Mouse (Mus musculus) kidney, adult 8-10 months (tissue): ENCODE measurements around the gene Sccpdh.
"Not testable (repeated sequence)": the region's sequence is repeated elsewhere in the genome, so short reads cannot be mapped to it uniquely, and the experiment has no call there.

Experiments used
- DNase-seq, 2 experiments: peaks; one replicate each; pipeline ENCODE4 v3.0.0; 2022

Gene Sccpdh

GRCm38 (mm10) chr1:179668836-179669537, 977 bp downstream of the Sccpdh start:
- no peak for DNase-seq

DNA sequence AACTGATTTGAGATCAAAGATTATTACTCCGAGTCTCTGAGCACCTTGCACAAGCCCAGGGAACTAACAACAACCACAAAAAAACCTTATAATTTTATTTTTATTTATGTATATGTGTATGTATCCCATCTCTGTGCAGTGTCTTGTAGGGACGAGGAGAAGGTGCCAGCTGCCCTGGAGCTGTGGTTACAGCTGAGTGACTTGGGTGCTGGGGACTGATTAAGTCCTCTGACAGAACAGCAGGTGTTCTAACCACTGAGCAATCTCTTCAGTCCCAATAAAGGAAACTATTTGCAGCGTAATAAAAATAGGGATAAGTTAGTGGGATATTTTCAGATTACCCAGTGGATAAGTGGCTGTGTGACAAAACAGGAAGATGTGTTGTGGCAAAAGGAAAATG, 6.3 kb downstream of the Sccpdh start:
- DNase-seq: no peak

DNA sequence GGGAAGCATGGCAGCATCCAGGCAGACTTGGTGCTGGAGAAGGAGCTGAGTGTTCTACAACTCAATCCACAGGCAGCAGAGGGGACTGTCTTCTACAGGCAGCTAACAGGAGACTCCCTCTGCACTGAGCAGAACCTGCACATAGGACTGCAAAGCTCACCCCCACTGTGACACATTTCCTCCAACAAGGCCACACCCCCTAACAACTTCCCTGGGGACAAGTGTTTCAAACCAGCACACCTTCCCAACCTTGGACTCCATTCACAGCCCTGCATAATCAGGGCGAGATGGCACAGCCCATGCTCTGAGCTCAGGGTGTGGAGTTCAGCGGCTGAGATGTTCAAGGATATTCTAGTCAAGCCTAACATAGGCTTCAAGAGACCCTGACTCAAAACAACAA, 9.0 kb downstream of the Sccpdh start:
- no peak for DNase-seq

- no peak for DNase-seq
Observed at GRCm38 (mm10) chr1:179679326-179679725, 11.3 kb downstream of the Sccpdh start.

DNA sequence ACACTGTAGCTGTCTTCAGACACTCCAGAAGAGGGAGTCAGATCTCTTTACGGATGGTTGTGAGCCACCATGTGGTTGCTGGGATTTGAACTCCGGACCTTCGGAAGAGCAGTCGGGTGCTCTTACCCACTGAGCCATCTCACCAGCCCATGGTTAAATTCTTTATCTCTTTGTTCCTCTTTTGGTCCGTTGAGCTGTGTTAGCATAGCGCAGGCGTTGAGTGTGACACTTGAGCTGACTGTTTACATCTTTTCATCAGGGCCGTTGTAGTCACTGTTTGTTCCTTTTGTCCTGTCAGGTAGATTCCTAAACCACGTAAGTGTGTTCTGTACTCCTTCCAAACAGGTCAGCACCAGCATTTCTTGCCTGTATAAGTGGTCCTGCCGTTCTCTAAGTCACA, 14.7 kb downstream of the Sccpdh start:
- DNase-seq: not testable (repeated sequence)

DNA sequence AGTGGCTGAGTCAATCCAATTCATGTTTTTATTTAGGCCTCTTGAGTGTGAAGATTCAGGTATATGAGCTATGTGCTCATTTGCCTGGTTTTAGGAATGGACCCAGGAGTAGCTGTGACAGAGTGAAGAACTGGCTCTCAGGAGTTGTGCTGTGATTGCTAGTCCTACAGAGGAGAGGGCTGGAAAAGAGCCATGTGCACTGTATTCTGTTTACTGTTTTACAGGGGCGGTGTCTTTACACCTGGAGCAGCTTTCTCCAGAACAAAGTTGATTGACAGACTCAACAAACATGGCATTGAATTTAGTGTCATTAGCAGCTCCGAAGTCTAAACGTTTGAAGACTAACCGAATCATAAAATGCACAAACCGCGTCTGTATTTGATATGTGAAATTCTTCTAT, 18.3 kb downstream of the Sccpdh start:
- DNase-seq: no peak

- no peak for DNase-seq
Observed at GRCm38 (mm10) chr1:179686781-179687180, 18.8 kb downstream of the Sccpdh start.

DNA sequence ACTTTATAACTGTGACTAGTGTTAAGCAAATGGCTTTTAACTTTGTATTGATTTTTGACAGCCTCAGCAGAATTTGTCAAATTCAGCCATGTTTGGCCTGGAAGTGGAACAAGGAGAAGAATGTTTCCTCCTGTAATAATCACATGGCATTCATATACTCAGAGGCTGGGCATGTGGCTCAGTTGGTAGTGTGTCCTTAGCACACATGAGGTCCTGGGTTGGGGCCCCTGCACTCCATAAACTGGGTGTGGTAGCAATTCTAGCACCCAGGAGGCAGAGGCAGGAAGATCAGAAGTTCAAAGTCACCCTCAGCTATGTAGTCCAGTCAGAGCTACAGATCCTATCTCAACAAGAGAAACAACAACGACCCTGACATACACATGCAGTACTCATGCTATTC, 19.3 kb downstream of the Sccpdh start:
- no peak for DNase-seq

DNA sequence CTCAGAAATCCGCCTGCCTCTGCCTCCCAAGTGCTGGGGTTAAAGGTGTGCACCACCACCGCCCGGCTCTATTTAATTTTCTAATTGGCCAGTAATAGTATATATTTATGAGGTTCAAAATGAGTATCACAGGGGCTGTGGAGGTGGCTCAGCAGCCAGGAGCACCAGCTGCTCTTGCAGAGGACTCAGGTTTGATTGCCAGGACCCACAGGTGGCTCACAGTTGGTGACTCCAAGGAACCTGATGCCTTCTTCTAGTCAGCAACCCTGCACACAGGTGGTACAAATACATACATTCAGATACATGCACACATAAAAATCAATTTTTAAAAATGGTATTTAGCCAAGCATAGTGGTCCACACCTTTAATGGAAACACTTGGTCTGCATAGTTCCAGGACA, 20.0 kb downstream of the Sccpdh start:
- no peak for DNase-seq

DNA sequence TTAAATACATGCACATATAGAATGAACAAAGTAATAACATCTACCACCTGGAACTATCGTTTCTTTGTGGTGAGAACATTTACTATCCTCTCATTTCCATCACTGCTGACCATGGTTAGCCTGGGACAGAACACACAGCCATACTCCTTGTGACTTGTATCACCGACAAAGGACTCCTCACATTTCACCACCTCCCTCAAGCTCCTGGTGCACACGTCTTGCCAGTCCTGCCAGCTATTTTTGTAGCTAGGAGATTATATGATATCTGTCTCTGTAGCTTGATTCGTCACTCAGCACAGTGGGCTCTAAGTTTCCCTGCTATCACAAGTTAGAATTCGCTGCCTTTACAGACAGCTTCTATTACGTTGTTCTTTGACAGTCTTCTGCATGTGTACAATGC, 20.4 kb downstream of the Sccpdh start:
- DNase-seq: no peak

- DNase-seq: no peak
Observed at GRCm38 (mm10) chr1:179688914-179689313, 20.9 kb downstream of the Sccpdh start.

DNA sequence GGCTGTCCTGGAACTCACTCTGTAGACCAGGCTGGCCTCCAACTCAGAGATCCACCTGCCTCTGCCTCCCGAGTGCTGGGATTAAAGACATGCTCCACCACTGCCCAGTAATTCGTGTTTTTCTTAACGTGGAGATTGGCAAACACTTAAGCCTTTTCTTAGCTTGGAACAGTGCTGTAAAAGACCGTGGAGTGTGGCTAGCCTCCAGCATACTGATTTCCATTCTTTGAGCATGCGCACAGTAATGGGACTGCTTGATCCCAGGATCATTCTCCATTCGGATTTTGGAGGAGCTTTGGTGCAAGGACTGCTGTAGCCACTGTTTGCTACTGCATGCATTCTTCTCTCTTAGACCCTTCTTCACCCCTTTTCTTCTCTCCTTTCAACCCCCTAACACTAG, 21.5 kb downstream of the Sccpdh start:
- no peak for DNase-seq

DNA sequence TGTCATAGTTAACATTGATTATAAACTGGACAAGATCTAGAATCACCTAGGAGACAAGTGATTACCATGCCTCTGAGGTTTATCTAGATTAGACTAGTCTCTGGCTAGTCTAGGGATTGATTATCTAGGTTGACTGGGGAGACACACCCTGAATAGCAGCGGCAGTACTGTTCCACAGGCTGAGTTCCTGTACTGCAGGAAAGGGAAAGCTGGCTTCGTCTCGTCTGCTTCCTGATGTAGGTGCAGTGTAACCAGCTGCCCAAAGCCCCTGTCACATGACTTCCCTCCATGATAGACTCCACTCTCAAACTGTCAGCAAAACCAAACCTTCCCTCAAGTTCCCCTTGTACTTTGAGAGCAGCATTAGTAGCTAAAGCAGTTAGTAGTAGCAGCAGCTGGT, 36.1 kb downstream of the Sccpdh start:
- no peak for DNase-seq

- no peak for DNase-seq
Observed at GRCm38 (mm10) chr1:179705154-179705553, 37.1 kb downstream of the Sccpdh start.

GRCm38 (mm10) chr1:179709390-179709789, 41.4 kb downstream of the Sccpdh start:
- DNase-seq: no peak

- DNase-seq: no peak
Observed at GRCm38 (mm10) chr1:179710739-179711138, 42.7 kb downstream of the Sccpdh start.

GRCm38 (mm10) chr1:179712658-179713057, 44.6 kb downstream of the Sccpdh start:
- DNase-seq: no peak

DNA sequence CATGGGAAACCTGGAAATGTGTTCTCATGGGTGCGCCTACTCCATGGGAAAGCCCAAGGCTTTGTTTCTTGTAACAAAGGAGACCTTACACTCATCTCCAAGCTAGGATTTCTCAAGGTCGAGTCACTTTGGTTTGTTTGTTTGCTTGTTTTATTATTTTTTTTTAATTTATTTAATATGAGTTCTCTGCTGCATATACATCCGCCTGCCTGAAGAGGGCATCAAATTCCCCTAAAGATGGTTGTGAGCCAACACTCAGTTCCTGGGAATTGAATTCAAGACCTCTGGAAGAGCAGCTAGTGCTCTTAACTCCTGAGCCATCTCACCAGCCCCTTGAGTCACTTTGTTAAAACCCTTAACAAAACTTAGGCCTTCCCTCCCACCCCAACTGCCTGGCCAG, 45.4 kb downstream of the Sccpdh start:
- no peak for DNase-seq

GRCm38 (mm10) chr1:179715289-179715688, 47.3 kb downstream of the Sccpdh start:
- not testable (repeated sequence) for DNase-seq

- DNase-seq: no peak
Observed at GRCm38 (mm10) chr1:179715786-179716185, 47.8 kb downstream of the Sccpdh start.

DNA sequence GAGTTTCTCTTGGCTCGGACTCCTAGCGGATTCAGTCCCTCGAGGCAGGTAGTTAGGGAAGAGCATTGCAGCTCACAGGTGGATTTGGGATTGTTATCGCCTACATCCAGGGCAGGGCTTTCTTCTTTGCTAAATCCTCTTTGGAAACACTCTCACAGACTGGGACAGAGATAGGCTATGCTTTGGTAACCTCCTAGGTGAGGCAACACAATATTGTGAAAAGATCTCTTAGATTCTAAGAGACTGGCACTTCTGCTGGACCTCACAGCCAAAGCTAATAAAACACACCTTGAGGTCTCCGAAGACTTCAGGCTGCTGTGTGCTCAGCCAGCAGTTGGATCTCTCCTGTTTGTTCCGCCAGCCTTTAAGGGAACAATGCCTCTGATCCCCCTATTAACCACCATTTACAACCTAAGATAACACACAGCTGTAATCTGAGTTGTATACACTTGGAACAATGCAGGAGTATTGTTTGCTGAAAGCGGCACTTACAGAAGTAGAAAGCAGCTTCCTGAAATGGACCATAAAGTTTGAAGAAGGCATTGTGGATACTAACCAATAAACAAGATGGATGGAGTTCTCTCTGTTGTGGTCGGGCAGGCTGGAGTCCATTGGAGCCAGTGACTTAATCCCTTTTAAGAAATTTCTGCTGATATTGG, 54.9 kb downstream of the Sccpdh start:
- no peak for DNase-seq

- no peak for DNase-seq
Observed at GRCm38 (mm10) chr1:179728661-179729060, 60.7 kb downstream of the Sccpdh start.

GRCm38 (mm10) chr1:179731391-179731790, 63.4 kb downstream of the Sccpdh start:
- no peak for DNase-seq
